Mouse (Mus musculus) heart, adult 2 months (tissue): ENCODE results near the gene Cox5b. TPM values are rescaled to one million over a fixed set of nuclear protein-coding genes. Genes with fewer than 3 reads are reported as not detected.

Experiments
- DNase-seq, 2 experiments: peaks; one replicate each; pipeline ENCODE4 v3.0.0; 2021
- H3K27ac ChIP-seq: fragments of 200-600 bp; 2 replicates; pipeline ENCODE4 v1.8.1; 2022
- H3K27me3 ChIP-seq: fragments of 200-500 bp; 2 replicates; pipeline ENCODE4 v1.6.1; 2012; ENCODE audit warnings: mild to moderate bottlenecking, low read length, inconsistent platforms, mixed read lengths; ENCODE audit not compliant: control insufficient read depth, insufficient read depth
- H3K36me3 ChIP-seq: fragments of 200-500 bp; 2 replicates; pipeline ENCODE4 v1.6.1; 2012; ENCODE audit warnings: low read length, inconsistent platforms; ENCODE audit not compliant: control insufficient read depth, insufficient read depth
- H3K4me1 ChIP-seq: fragments of 200-500 bp; 2 replicates; pipeline ENCODE4 v1.6.1; 2011; ENCODE audit warnings: low read length; ENCODE audit not compliant: control insufficient read depth, insufficient read depth
- H3K4me3 ChIP-seq: fragments of 200-600 bp; 2 replicates; pipeline ENCODE4 v1.8.1; 2022
- H3K79me2 ChIP-seq: fragments of 200-500 bp; replicated peaks from 2 replicates; pipeline ENCODE4 v1.6.1; 2012; ENCODE audit warnings: mild to moderate bottlenecking, inconsistent platforms, low read length, moderate library complexity, mixed read lengths; ENCODE audit not compliant: control insufficient read depth, insufficient read depth
- H3K9ac ChIP-seq: fragments of 200-500 bp; 2 replicates; pipeline ENCODE4 v1.6.1; 2012; ENCODE audit warnings: low read depth, mild to moderate bottlenecking, control low read depth, inconsistent platforms, low read length, mixed read lengths
- CTCF ChIP-seq: fragments of 200-600 bp; IDR thresholded peaks from 2 replicates; pipeline ENCODE4 v1.8.1; 2022; ENCODE audit warnings: antibody characterized with exemption, mild to moderate bottlenecking, moderate library complexity
- EP300 ChIP-seq: fragments of 200-500 bp; IDR thresholded peaks from 2 replicates; pipeline ENCODE4 v1.6.1; 2011; ENCODE audit warnings: low read depth, low read length, control low read depth; ENCODE audit not compliant: insufficient read depth
- POLR2A ChIP-seq: fragments of 200-500 bp; IDR thresholded peaks from 2 replicates; pipeline ENCODE4 v1.6.1; 2011; ENCODE audit warnings: mild to moderate bottlenecking, low read depth, low read length, control low read depth; ENCODE audit not compliant: insufficient read depth
- WGBS: fragments of 180-500 bp; shearing (Covaris S2); methylation state at CpG from one replicate; pipeline ENCODE4 v1.1.7; 2018; 5-methylcytosine and 5-hydroxymethylcytosine counted together
- intact Hi-C: fragments of 180-260 bp; cut with DNase I; formaldehyde crosslinking; loops from one replicate; pipeline ENCODE4 v1.15.1; 2025
- long read RNA-seq: library from polyadenylated mRNA; stranded (forward); transcript quantifications from one replicate; pipeline ENCODE4 v2.0.0, GENCODE M21; 2021
- polyA plus RNA-seq: library from polyadenylated mRNA; depleted of rRNA; stranded (reverse); fragments of >200 nt; gene quantifications from 2 replicates; pipeline ENCODE4 v1.2.3, GENCODE M21; 2012; rRNA removed
- total RNA-seq, 2 experiments: library from RNA; stranded (reverse); gene quantifications; 2 replicates each; pipeline ENCODE4 v1.2.3; 2021

The Cox5b gene
- total RNA-seq = 1,000 to 10,000 TPM; 2,054 to 2,380 TPM
- 1,765 and 1,963 TPM in 2 replicates for polyA plus RNA-seq
- long read RNA-seq, transcript Cox5b-204 (4 exons, 865 nt) = major isoform, 1,312 of 1,346 reads
- long read RNA-seq, partial matches to known transcripts = 28 of 1,346 reads
- long read RNA-seq, other reads (novel, unspliced or antisense) = 3 of 1,346 reads

GRCm38 (mm10) chr1:36691271-36692155, at the start of gene Cox5b:
Cox5b (plus strand) TSS chr1:36691449.
- intact Hi-C loops = loop anchor here (1.0 to 10.0 kb wide), 2 partner anchors 18 to 337 kb away; no protein-coding TSS in a partner anchor
- H3K9ac ChIP-seq = peak within 1 kb of the TSS; percentile 83
- DNase-seq = peak; percentile 95 to 98
- TF ChIP-seq EP300 = 0 out of 2 replicates have a peak, but pooled peaks have one; percentile 12
- TF ChIP-seq POLR2A = peak; percentile 75
- TF ChIP-seq CTCF = no peak
- no peaks in the 10 kb centered on the region; the same call in none of the 2 replicates for H3K36me3 ChIP-seq
- no peaks in the 10 kb centered on the region for H3K27me3 ChIP-seq
- H3K27ac ChIP-seq = peak within 1 kb of the TSS; percentile 87
- H3K4me3 ChIP-seq = peak within 1 kb of the TSS; percentile 89
- under 1% methylated on average over 68 of the region's 68 CpGs for whole genome bisulfite sequencing
- peaks cover 4% of the 10 kb centered on the region for H3K4me1 ChIP-seq
- peaks cover 2% of the 10 kb centered on the region; the same call in 1 of the 2 replicates for H3K79me2 ChIP-seq

GRCm38 (mm10) chr1:36643957-36644614, 47.2 kb upstream of the Cox5b start:
- no peak for TF ChIP-seq CTCF
- no peak for TF ChIP-seq EP300
- no peak for TF ChIP-seq POLR2A
- Histone ChIP-seq H3K27me3 (no peaks in the 10 kb centered on the region), H3K9ac (no peak overlapping the region), H3K4me3 (no peak overlapping the region), H3K79me2 (no peaks in the 10 kb centered on the region), H3K36me3 (no peaks in the 10 kb centered on the region), H3K27ac (no peak overlapping the region), H3K4me1 (no peaks in the 10 kb centered on the region)
- DNase-seq = no peak
- intact Hi-C loops = no loop called here
- WGBS = 84% methylated on average over 7 of the region's 7 CpGs

GRCm38 (mm10) chr1:36644615-36645007, 46.6 kb upstream of the Cox5b start:
- Histone ChIP-seq H3K4me3 (no peak overlapping the region), H3K9ac (no peak overlapping the region), H3K27ac (no peak overlapping the region), H3K36me3 (no peaks in the 10 kb centered on the region), H3K4me1 (no peaks in the 10 kb centered on the region), H3K79me2 (no peaks in the 10 kb centered on the region), H3K27me3 (no peaks in the 10 kb centered on the region)
- TF ChIP-seq CTCF (no peak), EP300 (no peak), POLR2A (no peak)
- 85% methylated on average over 9 of the region's 9 CpGs for WGBS
- intact Hi-C loops = no loop called here
- no peak for DNase-seq

- Histone ChIP-seq H3K79me2 (no peaks in the 10 kb centered on the region), H3K4me1 (no peaks in the 10 kb centered on the region), H3K4me3 (no peak overlapping the region), H3K27me3 (no peaks in the 10 kb centered on the region), H3K9ac (no peak overlapping the region), H3K27ac (no peak overlapping the region), H3K36me3 (no peaks in the 10 kb centered on the region)
- TF ChIP-seq CTCF (no peak), POLR2A (no peak), EP300 (no peak)
- DNase-seq = no peak
- WGBS = 82% methylated on average over 3 of the region's 3 CpGs
- intact Hi-C loops = no loop called here
Observed at GRCm38 (mm10) chr1:36646285-36646684, 45.0 kb upstream of the Cox5b start.

GRCm38 (mm10) chr1:36647631-36648030, 43.6 kb upstream of the Cox5b start:
- Histone ChIP-seq H3K36me3 (no peaks in the 10 kb centered on the region), H3K27ac (peak overlapping the region; percentile 57), H3K4me1 (no peaks in the 10 kb centered on the region), H3K79me2 (no peaks in the 10 kb centered on the region), H3K9ac (no peak overlapping the region), H3K4me3 (no peak overlapping the region), H3K27me3 (no peaks in the 10 kb centered on the region)
- intact Hi-C loops = no loop called here
- no peak for DNase-seq
- 42% methylated on average over 5 of the region's 5 CpGs for WGBS
- TF ChIP-seq CTCF (peak; percentile 22), EP300 (no peak)

GRCm38 (mm10) chr1:36655039-36655438, 36.2 kb upstream of the Cox5b start:
- no peaks in the 10 kb centered on the region for H3K27me3 ChIP-seq
- H3K27ac ChIP-seq = no peak overlapping the region
- WGBS = 85% methylated on average over 5 of the region's 5 CpGs
- no peaks in the 10 kb centered on the region for H3K36me3 ChIP-seq
- TF ChIP-seq CTCF (no peak), EP300 (no peak), POLR2A (no peak)
- no peak overlapping the region for H3K9ac ChIP-seq
- intact Hi-C loops = no loop called here
- DNase-seq = no peak
- H3K79me2 ChIP-seq = no peaks in the 10 kb centered on the region
- no peak overlapping the region for H3K4me3 ChIP-seq
- no peaks in the 10 kb centered on the region for H3K4me1 ChIP-seq
